Mouse (Mus musculus) neural tube, embryonic 11.5 days (tissue): ENCODE results near the gene Nat8f2. TPM values are rescaled to one million over a fixed set of nuclear protein-coding genes. Genes with fewer than 3 reads are reported as not detected.
"Not testable (repeated sequence)": the region's sequence is repeated elsewhere in the genome, so short reads cannot be mapped to it uniquely, and the experiment has no call there.

Source experiments
- ATAC-seq: fragments of 200-750 bp; cut with Nextera tagmentation; 2 replicates; pipeline ENCODE4 v1.8.0; 2017; ENCODE audit warnings: moderate number of reproducible peaks, mild to moderate bottlenecking, moderate TSS enrichment, moderate library complexity; ENCODE audit not compliant: insufficient read depth, low FRiP score, low TSS enrichment
- DNase-seq: peaks from one replicate; pipeline ENCODE4 v3.0.0-alpha.2; 2015; ENCODE audit warnings: low spot score
- H3K27ac ChIP-seq: fragments of 300-500 bp; sonication (generic); 2 replicates; pipeline ENCODE4 v1.5.1; 2014; ENCODE audit warnings: low read depth, mild to moderate bottlenecking, low read length
- H3K27me3 ChIP-seq: fragments of 300-500 bp; sonication (generic); 2 replicates; pipeline ENCODE4 v1.6.1; 2014; ENCODE audit warnings: mild to moderate bottlenecking, low read length, mixed read lengths; ENCODE audit not compliant: control insufficient read depth, insufficient read depth
- H3K36me3 ChIP-seq: fragments of 300-500 bp; sonication (generic); 2 replicates; pipeline ENCODE4 v1.6.1; 2014; ENCODE audit warnings: mild to moderate bottlenecking, low read length, moderate library complexity, mixed read lengths; ENCODE audit not compliant: control insufficient read depth, insufficient read depth
- H3K4me1 ChIP-seq: fragments of 300-500 bp; sonication (generic); 2 replicates; pipeline ENCODE4 v1.6.1; 2014; ENCODE audit warnings: low read length, mixed read lengths; ENCODE audit not compliant: control insufficient read depth, insufficient read depth
- H3K4me2 ChIP-seq: fragments of 300-500 bp; sonication (generic); 2 replicates; pipeline ENCODE4 v1.6.1; 2014; ENCODE audit warnings: low read depth, mild to moderate bottlenecking, moderate library complexity
- H3K4me3 ChIP-seq: fragments of 300-500 bp; sonication (generic); 2 replicates; pipeline ENCODE4 v1.5.1; 2014; ENCODE audit warnings: low read depth, low read length
- H3K9ac ChIP-seq: fragments of 300-500 bp; sonication (generic); 2 replicates; pipeline ENCODE4 v1.6.1; 2014; ENCODE audit warnings: mild to moderate bottlenecking, low read length
- H3K9me3 ChIP-seq: fragments of 300-500 bp; sonication (generic); 2 replicates; pipeline ENCODE4 v1.6.1; 2016; ENCODE audit warnings: low read length; ENCODE audit not compliant: control insufficient read depth
- WGBS: fragments of 180-500 bp; shearing (Covaris S2); extraction: QIAGEN DNeasy Blood & Tissue Kit; methylation state at CpG from one replicate; pipeline ENCODE4 v1.1.7; 2014; 5-methylcytosine and 5-hydroxymethylcytosine counted together
- polyA plus RNA-seq: library from polyadenylated mRNA; unstranded; fragments of >200 nt; fragmentation: Nextera tagmentation; extraction: Ambion mirVana; gene quantifications from 2 replicates; pipeline ENCODE4 v1.2.1, GENCODE M21; 2014

The Nat8f2 gene
- polyA plus RNA-seq, 1 experiment from 2014 or later: not detected

DNA sequence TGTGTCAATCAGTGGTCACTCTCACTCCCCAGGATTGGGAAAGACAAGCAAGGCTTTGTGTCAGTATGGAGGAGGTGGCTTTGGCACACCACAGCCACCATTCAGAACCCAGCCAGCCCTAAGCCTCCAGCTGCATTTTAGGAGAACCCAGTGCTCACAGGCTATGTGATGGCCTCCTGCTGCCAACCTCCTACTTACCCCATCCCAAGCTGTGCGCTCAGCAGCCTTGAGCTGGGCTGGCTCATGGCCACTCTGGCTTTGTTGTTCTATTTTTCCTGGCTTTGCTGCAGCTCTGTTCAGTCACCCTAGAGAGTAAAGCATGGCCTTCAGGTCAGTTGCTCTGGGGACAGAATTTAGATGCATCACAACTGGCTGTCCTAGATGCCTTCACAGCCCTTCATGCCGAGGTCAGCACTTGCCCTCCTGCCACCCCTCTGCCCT is 38.0 kb upstream of the Nat8f2 start:
- H3K4me3 ChIP-seq, ATAC-seq, H3K9me3 ChIP-seq, H3K36me3 ChIP-seq, H3K27me3 ChIP-seq, H3K4me2 ChIP-seq, DNase-seq, H3K27ac ChIP-seq, H3K9ac ChIP-seq, H3K4me1 ChIP-seq: not testable (repeated sequence)
- 69% methylated on average over 2 of the region's 2 CpGs for WGBS

DNA sequence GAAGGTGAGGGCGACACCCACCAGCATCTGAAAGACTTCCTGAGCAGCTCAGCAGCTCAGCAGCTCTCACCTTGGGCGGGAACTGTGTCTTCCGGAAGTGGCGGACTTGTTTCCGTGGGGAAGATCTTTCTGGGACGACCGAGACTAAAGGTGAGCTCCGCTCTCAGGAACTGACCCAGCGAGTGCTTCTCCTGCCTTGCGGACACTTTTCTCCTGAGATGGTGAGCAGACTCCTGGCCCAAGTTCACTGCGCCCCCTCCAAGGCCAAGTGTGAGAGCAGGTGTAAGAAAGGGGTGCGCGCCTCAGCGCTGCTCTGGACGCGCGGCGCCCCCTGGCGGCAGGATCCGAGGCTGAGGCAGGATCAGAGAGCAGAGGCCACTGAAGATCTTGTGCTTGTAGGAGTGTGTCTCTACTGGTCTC is 35.7 kb upstream of the Nat8f2 start, which contains the start of gene Nat8f4:
Gene Nat8f4, minus strand, starts transcription at position 243 of the 420 bp plus-strand sequence.
- not testable (repeated sequence) for H3K27me3 ChIP-seq, H3K27ac ChIP-seq, H3K4me3 ChIP-seq, H3K4me1 ChIP-seq, H3K9me3 ChIP-seq, H3K9ac ChIP-seq, H3K36me3 ChIP-seq
- WGBS: 15% methylated on average over 20 of the region's 20 CpGs
- peak within 1 kb of the TSS; percentile 27 for H3K4me2 ChIP-seq
- DNase-seq (peak; percentile 69), ATAC-seq (peak; percentile 68; the same call in 1 of the 2 replicates)

DNA sequence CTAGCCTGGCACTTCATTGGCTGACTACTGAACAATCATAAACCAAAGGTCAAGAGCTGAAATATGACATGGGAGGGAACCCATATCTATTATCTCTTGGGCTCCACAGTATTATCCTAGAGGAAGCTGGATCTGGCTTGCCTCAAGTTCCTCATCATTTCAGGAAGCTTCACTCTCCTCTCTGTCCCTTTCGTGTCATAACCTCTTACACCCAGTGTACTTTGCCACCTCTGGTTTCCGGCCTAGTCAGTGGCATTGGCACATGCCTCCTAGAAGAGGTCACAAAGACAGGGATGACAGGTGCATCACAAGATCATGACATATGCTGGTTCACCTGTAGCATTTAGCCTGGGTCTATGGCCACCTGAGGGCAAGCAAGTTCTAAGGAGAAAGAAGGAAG is 33.3 kb upstream of the Nat8f2 start:
- H3K4me3 ChIP-seq: no peak overlapping the region
- no peaks in the 10 kb centered on the region for H3K9me3 ChIP-seq
- DNase-seq: no peak
- no peak for ATAC-seq
- H3K36me3 ChIP-seq: no peaks in the 10 kb centered on the region
- no peak overlapping the region for H3K9ac ChIP-seq
- no peaks in the 10 kb centered on the region for H3K27me3 ChIP-seq
- no peaks in the 10 kb centered on the region for H3K4me1 ChIP-seq
- 96% methylated on average over 2 of the region's 2 CpGs for WGBS
- H3K27ac ChIP-seq: no peak overlapping the region
- H3K4me2 ChIP-seq: no peak overlapping the region

DNA sequence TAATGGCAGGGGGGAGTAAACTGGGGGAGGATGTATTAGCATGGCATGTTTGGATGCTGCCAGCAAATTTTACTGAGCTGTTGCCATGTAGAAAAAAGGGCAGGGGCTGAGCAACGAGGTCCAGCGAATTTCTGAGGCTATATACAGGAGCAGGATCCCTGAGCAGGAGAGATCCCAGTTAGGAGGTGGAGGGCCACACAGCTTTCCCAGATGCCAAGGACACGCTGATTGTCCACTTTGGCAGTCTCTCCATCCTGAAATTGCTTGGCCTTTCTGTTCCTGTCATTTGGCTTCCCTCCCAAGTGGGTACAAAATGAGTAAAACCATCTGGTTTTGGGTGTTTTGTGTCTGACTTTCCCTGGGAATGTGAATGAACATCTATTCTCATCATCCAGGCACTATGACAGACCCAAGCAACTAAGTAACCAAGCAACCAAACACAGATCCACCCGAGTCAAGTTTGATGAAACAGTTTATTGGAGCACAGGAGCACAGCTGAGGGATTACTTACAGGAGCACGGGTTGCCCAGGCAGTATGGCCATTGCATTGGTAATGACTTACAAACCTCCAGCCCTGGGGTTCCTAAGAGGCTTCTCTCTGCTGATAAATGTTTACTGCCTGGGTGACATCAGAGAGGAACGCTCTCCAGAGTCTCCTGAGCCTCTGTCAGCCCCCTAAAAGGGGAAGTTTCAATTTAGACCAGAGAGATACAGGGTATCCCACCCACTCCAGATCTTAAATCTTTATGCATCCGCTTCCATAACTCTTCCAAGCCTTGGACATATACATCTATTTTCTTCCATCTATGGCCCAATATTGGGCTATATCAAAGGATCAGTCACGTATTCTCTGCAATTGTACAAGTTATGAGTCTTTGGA is 29.9 kb upstream of the Nat8f2 start:
- not testable (repeated sequence) for DNase-seq, H3K4me1 ChIP-seq, H3K9me3 ChIP-seq, H3K4me3 ChIP-seq, H3K27ac ChIP-seq, H3K27me3 ChIP-seq, H3K4me2 ChIP-seq, H3K36me3 ChIP-seq, H3K9ac ChIP-seq, ATAC-seq
- 82% methylated on average over 7 of the region's 8 CpGs for WGBS

DNA sequence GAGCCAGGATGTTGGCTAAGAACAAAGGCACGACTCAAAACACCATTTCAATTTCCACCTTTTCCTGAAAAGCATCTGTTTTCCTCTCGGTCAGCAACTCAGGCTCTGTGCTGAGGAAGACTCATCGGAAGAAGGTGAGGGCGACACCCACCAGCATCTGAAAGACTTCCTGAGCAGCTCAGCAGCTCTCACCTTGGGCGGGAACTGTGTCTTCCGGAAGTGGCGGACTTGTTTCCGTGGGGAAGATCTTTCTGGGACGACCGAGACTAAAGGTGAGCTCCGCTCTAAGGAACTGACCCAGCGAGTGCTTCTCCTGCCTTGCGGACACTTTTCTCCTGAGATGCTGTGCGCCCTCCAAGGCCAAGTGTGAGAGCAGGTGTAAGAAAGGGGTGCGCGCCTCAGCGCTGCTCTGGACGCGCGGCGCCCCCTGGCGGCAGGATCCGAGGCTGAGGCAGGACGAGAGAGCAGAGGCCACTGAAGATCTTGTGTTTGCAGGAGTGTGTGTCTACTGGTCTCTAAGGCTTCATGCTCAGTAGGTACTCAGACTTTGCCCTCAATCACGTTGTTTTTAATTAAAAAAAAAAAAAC is 26.2 kb upstream of the Nat8f2 start:
- H3K4me1 ChIP-seq, ATAC-seq, H3K27ac ChIP-seq, DNase-seq, H3K27me3 ChIP-seq, H3K36me3 ChIP-seq, H3K4me2 ChIP-seq, H3K9me3 ChIP-seq, H3K4me3 ChIP-seq, H3K9ac ChIP-seq: not testable (repeated sequence)
- WGBS: 73% methylated on average over 25 of the region's 25 CpGs

DNA sequence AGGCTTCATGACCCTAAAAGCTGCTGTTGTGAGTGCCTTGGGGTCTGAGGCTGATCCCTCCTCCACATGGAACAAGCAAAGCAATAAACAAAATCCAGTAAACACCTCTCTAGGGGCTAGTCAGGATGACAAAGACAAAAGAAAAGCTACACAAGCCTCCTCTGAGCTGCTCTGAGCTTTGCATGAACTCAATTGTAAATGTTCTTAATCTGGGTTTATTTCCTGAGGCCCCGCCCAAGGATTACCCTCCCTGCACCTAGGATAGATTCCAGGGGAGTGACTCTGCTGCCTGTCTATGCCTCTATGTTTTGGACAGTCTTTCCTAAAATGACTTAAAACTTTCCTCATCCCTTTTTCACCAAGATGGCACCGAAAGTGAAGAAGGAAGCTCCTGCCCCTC is 20.0 kb upstream of the Nat8f2 start:
- no peak overlapping the region for H3K27ac ChIP-seq
- no peak overlapping the region for H3K4me3 ChIP-seq
- no peak overlapping the region for H3K4me2 ChIP-seq
- H3K9ac ChIP-seq: no peak overlapping the region
- no peak for DNase-seq
- H3K9me3 ChIP-seq: no peaks in the 10 kb centered on the region
- H3K36me3 ChIP-seq: no peaks in the 10 kb centered on the region
- no peaks in the 10 kb centered on the region for H3K27me3 ChIP-seq
- WGBS: 94% methylated on average over 2 of the region's 2 CpGs
- H3K4me1 ChIP-seq: no peaks in the 10 kb centered on the region
- no peak for ATAC-seq

DNA sequence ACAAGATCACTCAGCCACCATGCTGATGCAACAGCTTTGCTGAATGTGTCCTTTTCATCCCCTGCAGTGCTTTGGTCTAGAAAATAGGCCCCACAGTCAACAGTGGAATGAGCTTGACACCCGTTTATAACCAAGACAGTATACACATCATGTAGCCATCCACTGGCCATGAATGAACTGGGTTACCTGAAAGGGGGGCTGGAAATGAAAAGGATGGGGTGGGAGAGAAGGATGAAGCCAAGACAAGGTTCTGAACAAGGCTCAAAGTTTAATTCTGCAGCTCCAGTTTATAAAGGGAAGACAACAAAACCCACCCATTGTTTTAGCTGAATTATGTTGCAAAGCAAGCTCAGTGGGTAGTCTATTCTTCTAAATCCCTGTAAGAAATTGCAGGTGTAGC is 15.4 kb upstream of the Nat8f2 start:
- H3K9me3 ChIP-seq: no peaks in the 10 kb centered on the region
- WGBS: 85% methylated on average over 1 of the region's 1 CpGs
- DNase-seq (no peak), ATAC-seq (no peak)
- no peak overlapping the region for H3K9ac ChIP-seq
- no peak overlapping the region for H3K4me2 ChIP-seq
- no peaks in the 10 kb centered on the region for H3K4me1 ChIP-seq
- H3K4me3 ChIP-seq: no peak overlapping the region
- no peaks in the 10 kb centered on the region for H3K27me3 ChIP-seq
- H3K27ac ChIP-seq: no peak overlapping the region
- no peaks in the 10 kb centered on the region for H3K36me3 ChIP-seq

DNA sequence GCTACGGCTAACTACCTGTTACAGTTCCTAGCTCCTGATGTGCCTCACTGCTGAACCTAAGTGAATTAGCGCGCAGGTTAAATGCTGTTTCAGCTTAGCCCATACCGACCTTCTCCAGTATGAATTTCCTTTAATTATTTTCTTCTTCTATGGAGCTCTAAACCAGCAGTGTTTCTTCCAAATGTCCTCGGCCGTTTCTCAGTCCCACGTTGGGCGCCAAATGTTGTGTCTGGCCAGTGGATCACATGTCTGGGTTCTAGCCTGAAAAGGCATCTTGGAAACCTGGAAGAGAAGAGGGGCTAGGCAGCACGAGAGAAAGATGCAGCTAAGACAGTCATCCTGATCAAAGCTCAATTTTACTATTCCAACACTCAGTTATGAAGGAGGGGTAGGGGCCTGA is 14.3 kb upstream of the Nat8f2 start:
- H3K36me3 ChIP-seq, DNase-seq, H3K4me1 ChIP-seq, H3K9ac ChIP-seq, H3K4me2 ChIP-seq, ATAC-seq, H3K27ac ChIP-seq, H3K27me3 ChIP-seq, H3K9me3 ChIP-seq, H3K4me3 ChIP-seq: not testable (repeated sequence)
- WGBS: 91% methylated on average over 9 of the region's 9 CpGs
